Mouse (Mus musculus) forebrain, embryonic 10.5 days (tissue): ENCODE data around the gene Crtc2. TPM values are rescaled to one million over a fixed set of nuclear protein-coding genes. Genes with fewer than 3 reads are reported as not detected.
A peak's percentile ranks its signal among the peaks of the same experiment; 100 is the strongest.

Source experiments
- DNase-seq: peaks from one replicate; pipeline ENCODE4 v3.0.0-alpha.2; 2017; ENCODE audit warnings: low spot score; ENCODE audit errors: extremely low spot score
- H3K27ac ChIP-seq: fragments of 300-500 bp; sonication (generic); 2 replicates; pipeline ENCODE4 v1.5.1; 2016; ENCODE audit warnings: mild to moderate bottlenecking
- H3K27me3 ChIP-seq: fragments of 300-500 bp; sonication (generic); 2 replicates; pipeline ENCODE4 v1.6.1; 2016; ENCODE audit warnings: mild to moderate bottlenecking; ENCODE audit not compliant: poor library complexity, severe bottlenecking
- H3K36me3 ChIP-seq: fragments of 300-500 bp; sonication (generic); replicated peaks from 2 replicates; pipeline ENCODE4 v1.6.1; 2016; ENCODE audit warnings: mild to moderate bottlenecking, moderate library complexity
- H3K4me1 ChIP-seq: fragments of 300-500 bp; sonication (generic); 2 replicates; pipeline ENCODE4 v1.6.1; 2016
- H3K4me3 ChIP-seq: fragments of 300-500 bp; sonication (generic); 2 replicates; pipeline ENCODE4 v1.5.1; 2016; ENCODE audit warnings: mild to moderate bottlenecking, moderate library complexity
- H3K9me3 ChIP-seq: fragments of 300-500 bp; sonication (generic); 2 replicates; pipeline ENCODE4 v1.6.1; 2016; ENCODE audit warnings: mild to moderate bottlenecking, moderate library complexity
- WGBS: fragments of 180-500 bp; shearing (Covaris S2); methylation state at CpG from one replicate; pipeline ENCODE4 v1.1.7; 2016; 5-methylcytosine and 5-hydroxymethylcytosine counted together
- polyA plus RNA-seq: library from polyadenylated mRNA; unstranded; fragments of >200 nt; fragmentation: Nextera tagmentation; extraction: Ambion mirVana; gene quantifications from 2 replicates; pipeline ENCODE4 v1.2.1, GENCODE M21; 2016

Crtc2 gene
- polyA plus RNA-seq, 1 experiment from 2014 or later, result 26.4 TPM

- Histone ChIP-seq H3K4me3 (peak overlapping the region; percentile 64), H3K36me3 (peaks cover 32% of the 10 kb centered on the region), H3K27ac (peak overlapping the region; percentile 89), H3K27me3 (no peaks in the 10 kb centered on the region), H3K4me1 (peaks cover 27% of the 10 kb centered on the region), H3K9me3 (no peaks in the 10 kb centered on the region)
- no peak for DNase-seq
- WGBS, result 21% methylated on average over 5 of the region's 5 CpGs
Measured at GRCm38 (mm10) chr3:90221123-90221522, 32.8 kb upstream of the Crtc2 start.

DNA sequence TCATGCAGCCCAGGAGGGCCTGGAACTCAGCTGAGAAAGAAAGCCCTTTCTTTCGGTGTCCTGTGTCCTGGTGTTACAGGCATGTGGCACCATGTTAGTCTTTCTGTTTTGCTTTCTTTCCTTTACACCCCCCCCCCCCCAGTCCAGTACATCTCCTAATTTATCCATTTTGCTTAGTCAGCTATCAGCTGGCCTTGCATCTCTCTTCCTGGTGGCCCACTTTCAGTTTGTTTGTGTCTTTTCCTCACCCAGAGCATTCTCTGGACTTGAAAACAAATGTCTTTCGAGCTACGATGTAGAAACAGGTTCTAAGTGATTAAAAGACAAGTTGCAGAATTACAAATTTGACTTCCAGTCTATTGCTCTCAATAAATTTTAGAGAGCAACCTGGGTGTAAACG lies 31.5 kb upstream of the Crtc2 start:
- DNase-seq, result no peak

GRCm38 (mm10) chr3:90222941-90223340 lies 31.0 kb upstream of the Crtc2 start:
- WGBS, result 80% methylated on average over 3 of the region's 3 CpGs
- no peak overlapping the region for H3K27ac ChIP-seq
- peaks cover 35% of the 10 kb centered on the region for H3K36me3 ChIP-seq
- no peaks in the 10 kb centered on the region for H3K27me3 ChIP-seq
- no peak overlapping the region for H3K4me3 ChIP-seq
- no peak for DNase-seq
- peaks cover 27% of the 10 kb centered on the region for H3K4me1 ChIP-seq
- no peaks in the 10 kb centered on the region for H3K9me3 ChIP-seq

More for the DNA sequence above, 31.5 kb upstream of the Crtc2 start:
- Histone ChIP-seq H3K36me3 (peaks cover 35% of the 10 kb centered on the region), H3K27ac (no peak overlapping the region), H3K27me3 (no peaks in the 10 kb centered on the region), H3K4me3 (no peak overlapping the region), H3K4me1 (peaks cover 27% of the 10 kb centered on the region), H3K9me3 (no peaks in the 10 kb centered on the region)
- 91% methylated on average over 4 of the region's 4 CpGs for WGBS

DNA sequence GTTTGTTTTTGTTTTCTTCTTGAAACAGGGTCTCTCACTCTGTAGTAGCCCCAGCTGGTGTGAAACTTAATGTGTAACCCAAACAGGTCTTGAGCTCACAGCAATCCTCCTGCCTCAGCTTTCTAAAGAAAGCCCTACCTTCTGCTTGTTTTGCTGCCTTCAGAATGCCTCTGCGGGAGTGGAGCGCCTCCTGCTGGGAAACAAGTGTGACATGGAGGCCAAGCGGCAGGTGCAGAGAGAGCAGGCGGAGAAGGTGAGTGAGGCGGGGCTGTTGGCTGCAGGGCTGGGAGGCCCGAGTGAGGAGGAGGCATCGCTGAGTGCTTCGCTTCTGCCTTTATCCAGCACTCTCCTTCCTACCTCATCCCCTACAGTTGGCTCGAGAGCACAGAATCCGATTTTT lies 29.6 kb upstream of the Crtc2 start:
- 83% methylated on average over 10 of the region's 10 CpGs for WGBS
- Histone ChIP-seq H3K4me1 (peaks cover 27% of the 10 kb centered on the region), H3K27me3 (no peaks in the 10 kb centered on the region), H3K27ac (no peak overlapping the region), H3K4me3 (no peak overlapping the region), H3K36me3 (peaks cover 35% of the 10 kb centered on the region), H3K9me3 (no peaks in the 10 kb centered on the region)
- DNase-seq, result no peak

GRCm38 (mm10) chr3:90231075-90231474 lies 22.9 kb upstream of the Crtc2 start:
- H3K4me3 ChIP-seq, result peak overlapping the region; percentile 72
- H3K9me3 ChIP-seq, result no peaks in the 10 kb centered on the region
- no peak for DNase-seq
- peak overlapping the region; percentile 95 for H3K27ac ChIP-seq
- 18% methylated on average over 8 of the region's 8 CpGs for WGBS
- peaks cover 18% of the 10 kb centered on the region for H3K4me1 ChIP-seq
- H3K27me3 ChIP-seq, result no peaks in the 10 kb centered on the region
- peaks cover 35% of the 10 kb centered on the region for H3K36me3 ChIP-seq

GRCm38 (mm10) chr3:90231507-90232333 lies 22.2 kb upstream of the Crtc2 start, which contains the start of gene Jtb:
Gene Jtb, plus strand, starts transcription at chr3:90231597.
- no peaks in the 10 kb centered on the region for H3K27me3 ChIP-seq
- DNase-seq, result peak; percentile 95
- peak within 1 kb of the TSS; percentile 95 for H3K27ac ChIP-seq
- H3K9me3 ChIP-seq, result no peaks in the 10 kb centered on the region
- under 1% methylated on average over 61 of the region's 61 CpGs for WGBS
- H3K4me3 ChIP-seq, result peak within 1 kb of the TSS; percentile 72
- peaks cover 36% of the 10 kb centered on the region for H3K36me3 ChIP-seq
- H3K4me1 ChIP-seq, result peaks cover 18% of the 10 kb centered on the region

DNA sequence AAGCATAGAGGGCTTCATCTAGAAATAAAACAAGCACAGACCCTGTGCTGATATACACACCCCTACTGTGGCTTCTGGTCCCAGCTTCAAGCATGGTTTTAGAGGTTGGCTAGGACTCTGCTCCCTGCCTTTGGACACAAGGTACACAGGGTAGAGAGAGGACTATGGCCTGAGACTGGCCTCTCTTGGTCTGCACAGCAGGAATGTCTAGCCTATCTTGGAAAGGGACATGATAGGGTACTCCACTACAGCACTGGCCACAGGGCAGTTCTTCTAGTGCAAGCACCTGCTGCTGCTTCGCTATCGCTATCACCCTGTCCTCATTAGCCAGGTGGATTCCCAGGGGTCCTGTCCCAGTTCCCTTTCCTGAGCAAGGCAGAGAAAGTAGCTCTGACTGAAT lies 12.7 kb upstream of the Crtc2 start:
- 0 out of 2 replicates have a peak, but pooled peaks cover 11% of the 10 kb centered on the region for H3K27me3 ChIP-seq
- no peak for DNase-seq
- peaks cover 6% of the 10 kb centered on the region for H3K36me3 ChIP-seq
- no peaks in the 10 kb centered on the region for H3K9me3 ChIP-seq
- peaks cover 17% of the 10 kb centered on the region for H3K4me1 ChIP-seq
- no peak overlapping the region for H3K27ac ChIP-seq
- no peak overlapping the region for H3K4me3 ChIP-seq
- 89% methylated on average over 2 of the region's 2 CpGs for WGBS

DNA sequence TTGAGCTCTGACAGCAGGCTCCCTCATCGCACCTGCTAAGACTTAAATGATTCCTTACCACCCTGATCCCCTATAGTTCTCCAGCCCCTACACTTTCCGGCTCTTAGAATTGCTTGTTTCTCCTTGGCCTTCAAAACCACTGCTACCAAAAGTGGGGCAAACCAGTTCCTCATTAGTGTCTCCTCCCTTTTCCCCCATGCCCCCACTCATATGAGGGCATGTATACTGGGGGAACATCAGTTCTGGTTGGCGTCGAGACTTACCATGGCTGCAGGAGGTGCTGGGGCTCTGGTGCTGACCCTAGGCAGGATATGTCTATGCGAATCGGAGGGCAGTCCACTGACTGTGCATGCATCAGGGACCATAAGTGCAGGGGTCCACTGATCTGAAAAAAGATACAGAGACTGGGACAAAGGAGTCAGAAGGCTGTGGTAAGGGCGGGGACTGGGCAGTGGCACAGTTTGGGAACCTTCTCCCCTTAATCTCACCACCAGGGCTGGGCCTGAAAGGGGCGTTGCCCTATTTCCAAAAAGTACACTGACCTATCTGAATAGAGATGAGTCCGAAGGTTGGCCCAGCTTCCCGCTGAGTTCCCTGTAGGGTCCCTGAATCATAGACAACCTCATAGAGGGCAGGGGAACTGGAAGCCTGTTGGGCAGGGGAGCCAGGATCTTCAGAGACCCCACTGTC lies 12.1 kb upstream of the Crtc2 start:
- no peak overlapping the region for H3K4me3 ChIP-seq
- 0 out of 2 replicates have a peak, but pooled peaks cover 11% of the 10 kb centered on the region for H3K27me3 ChIP-seq
- peaks cover 17% of the 10 kb centered on the region for H3K4me1 ChIP-seq
- no peaks in the 10 kb centered on the region for H3K9me3 ChIP-seq
- 89% methylated on average over 10 of the region's 10 CpGs for WGBS
- no peak for DNase-seq
- H3K27ac ChIP-seq, result no peak overlapping the region
- H3K36me3 ChIP-seq, result peaks cover 2% of the 10 kb centered on the region; the same call in 1 of the 2 replicates

DNA sequence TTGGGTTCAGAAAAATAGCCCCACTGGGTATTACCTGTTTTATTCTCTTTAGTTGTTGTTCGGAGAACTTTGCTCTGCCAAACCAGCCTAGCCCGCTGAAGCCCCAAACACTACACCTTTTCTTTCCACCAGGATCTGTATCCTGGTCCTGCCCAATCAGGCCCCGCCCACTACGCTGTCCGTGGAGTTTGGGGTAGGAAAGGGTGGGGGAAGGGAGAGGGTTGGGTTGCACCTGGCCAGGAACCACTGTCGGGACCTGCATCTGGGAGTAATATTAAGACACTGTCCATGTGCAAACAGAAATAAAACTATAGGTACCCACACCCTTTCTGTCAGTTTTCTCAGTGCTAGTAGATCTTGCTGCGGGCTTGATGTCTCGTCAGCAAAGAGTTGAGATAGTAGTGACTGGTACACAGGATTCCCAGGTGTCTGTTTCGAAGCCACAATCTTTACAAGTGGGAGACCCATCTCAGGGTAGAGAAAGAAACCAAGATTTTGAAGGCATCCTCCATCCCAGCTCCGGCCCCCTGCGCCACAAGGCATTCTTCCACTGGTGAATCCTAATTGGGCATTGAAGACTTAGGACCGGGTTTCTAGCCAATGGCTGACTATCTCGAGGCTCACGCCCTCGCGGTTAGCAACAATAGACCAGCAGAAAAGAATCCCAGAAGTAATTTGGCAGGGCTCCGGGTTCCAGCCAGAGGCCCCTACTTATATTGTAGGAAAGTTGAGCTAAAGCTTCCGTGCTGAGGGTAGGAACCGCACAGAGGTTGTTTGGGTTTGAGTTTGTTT lies 10.8 kb upstream of the Crtc2 start, which contains the start of gene Creb3l4:
Gene Creb3l4, minus strand, starts transcription at position 529 of the 792 bp plus-strand sequence.
- H3K27ac ChIP-seq, result peak within 1 kb of the TSS; percentile 85
- H3K4me3 ChIP-seq, result peak within 1 kb of the TSS; percentile 55
- no peaks in the 10 kb centered on the region for H3K36me3 ChIP-seq
- peaks cover 27% of the 10 kb centered on the region for H3K4me1 ChIP-seq
- 2% methylated on average over 19 of the region's 19 CpGs for WGBS
- no peaks in the 10 kb centered on the region for H3K9me3 ChIP-seq
- DNase-seq, result peak; percentile 75
- H3K27me3 ChIP-seq, result 0 out of 2 replicates have a peak, but pooled peaks cover 11% of the 10 kb centered on the region

DNA sequence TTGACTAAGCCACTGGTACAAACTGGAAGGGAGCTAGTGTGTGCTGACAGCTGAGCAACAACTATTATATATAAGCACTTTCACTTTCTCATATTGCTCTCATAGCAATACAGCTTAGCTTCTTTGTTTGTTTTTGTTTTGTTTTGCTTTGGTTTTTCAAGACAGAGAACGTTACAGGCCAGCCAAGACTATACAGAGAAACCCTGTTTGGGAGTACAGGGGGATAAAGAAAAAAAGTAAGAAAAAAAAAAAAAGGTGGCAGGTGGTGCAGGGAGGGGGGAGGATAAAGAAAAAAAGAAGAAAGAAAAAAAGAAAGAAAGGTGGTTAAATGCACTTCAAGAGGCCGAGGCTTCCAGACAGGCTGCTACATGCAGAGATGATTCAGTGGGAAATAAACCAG lies 8.6 kb upstream of the Crtc2 start:
- H3K27me3 ChIP-seq, result 0 out of 2 replicates have a peak, but pooled peaks cover 11% of the 10 kb centered on the region
- no peaks in the 10 kb centered on the region for H3K9me3 ChIP-seq
- 80% methylated on average over 2 of the region's 2 CpGs for WGBS
- no peak for DNase-seq
- H3K36me3 ChIP-seq, result peaks cover 11% of the 10 kb centered on the region
- H3K4me1 ChIP-seq, result peaks cover 41% of the 10 kb centered on the region
- H3K4me3 ChIP-seq, result no peak overlapping the region
- no peak overlapping the region for H3K27ac ChIP-seq

- Histone ChIP-seq H3K27ac (peak overlapping the region; percentile 94), H3K36me3 (peaks cover 28% of the 10 kb centered on the region), H3K4me1 (peaks cover 42% of the 10 kb centered on the region), H3K27me3 (0 out of 2 replicates have a peak, but pooled peaks cover under 1% of the 10 kb centered on the region), H3K9me3 (no peaks in the 10 kb centered on the region), H3K4me3 (peak overlapping the region; percentile 77)
- WGBS, result under 1% methylated on average over 3 of the region's 3 CpGs
- no peak for DNase-seq
Measured at GRCm38 (mm10) chr3:90247630-90247959, 6.4 kb upstream of the Crtc2 start.

GRCm38 (mm10) chr3:90247960-90248745 lies 5.8 kb upstream of the Crtc2 start, which contains the start of gene Slc39a1:
Gene Slc39a1, plus strand, starts transcription at chr3:90248172.
- DNase-seq, result peak; percentile 94

More at GRCm38 (mm10) chr3:90247960-90248745, 5.8 kb upstream of the Crtc2 start, which contains the start of gene Slc39a1:
- Histone ChIP-seq H3K36me3 (peaks cover 28% of the 10 kb centered on the region), H3K4me3 (peak within 1 kb of the TSS; percentile 77), H3K27ac (peak within 1 kb of the TSS; percentile 94), H3K9me3 (no peaks in the 10 kb centered on the region), H3K27me3 (no peaks in the 10 kb centered on the region), H3K4me1 (peaks cover 37% of the 10 kb centered on the region)
- under 1% methylated on average over 44 of the region's 44 CpGs for WGBS
